Mouse (Mus musculus): Measurements from ENCODE around the gene Fscn2. TPM values are rescaled to one million over a fixed set of nuclear protein-coding genes. Genes with fewer than 3 reads are reported as not detected.
"Not testable (repeated sequence)": the region's sequence is repeated elsewhere in the genome, so short reads cannot be mapped to it uniquely, and the experiment has no call there.

Fscn2 gene
- total and polyA plus RNA-seq, 2 experiments from 2014 or later: 0.29 to 2.0 TPM

- DNase-seq (peak; percentile 88), ATAC-seq (peak; percentile 62)
- Histone ChIP-seq H3K4me2 (ENCODE audit: low read depth) (peak overlapping the region; percentile 98), H3K9me3 (ENCODE audit: low read length) (no peaks in the 10 kb centered on the region), H3K27ac (ENCODE audit: low read depth, low read length) (peak overlapping the region; percentile 100), H3K36me3 (ENCODE audit: insufficient read depth) (peaks cover 12% of the 10 kb centered on the region), H3K27me3 (ENCODE audit: insufficient read depth, low read length) (no peaks in the 10 kb centered on the region), H3K4me3 (ENCODE audit: low read depth, low read length) (peak overlapping the region; percentile 100), H3K9ac (peak overlapping the region; percentile 100), H3K4me1 (ENCODE audit: insufficient read depth) (peaks cover 5% of the 10 kb centered on the region)
- 1% methylated on average over 68 of the region's 68 CpGs for WGBS
- peak; percentile 33 for TF ChIP-seq CTCF (IDR thresholded peaks at IDR 0.05; ENCODE audit: low read depth)
Measured at GRCm38 (mm10) chr11:120349986-120350702, 11.2 kb upstream of the Fscn2 start.

- 17% methylated on average over 11 of the region's 11 CpGs for WGBS
- H3K9me3 ChIP-seq (ENCODE audit: low read length): no peaks in the 10 kb centered on the region
- peak overlapping the region; percentile 100 for H3K9ac ChIP-seq
- H3K4me1 ChIP-seq (ENCODE audit: insufficient read depth): peaks cover 5% of the 10 kb centered on the region
- H3K4me2 ChIP-seq (ENCODE audit: low read depth): peak overlapping the region; percentile 98
- H3K27me3 ChIP-seq (ENCODE audit: insufficient read depth, low read length): no peaks in the 10 kb centered on the region
- peak overlapping the region; percentile 100 for H3K27ac ChIP-seq (ENCODE audit: low read depth, low read length)
- TF ChIP-seq CTCF (IDR thresholded peaks at IDR 0.05; ENCODE audit: low read depth): no peak
- peaks cover 9% of the 10 kb centered on the region for H3K36me3 ChIP-seq (ENCODE audit: insufficient read depth)
- DNase-seq (no peak), ATAC-seq (no peak)
- H3K4me3 ChIP-seq (ENCODE audit: low read depth, low read length): peak overlapping the region; percentile 100
Measured at GRCm38 (mm10) chr11:120350711-120351110, 10.6 kb upstream of the Fscn2 start.

- Histone ChIP-seq H3K9ac (peak overlapping the region; percentile 100; the same call in 1 of the 2 replicates), H3K4me3 (ENCODE audit: low read depth, low read length) (no peak overlapping the region), H3K27ac (ENCODE audit: low read depth, low read length) (peak overlapping the region; percentile 100), H3K36me3 (ENCODE audit: insufficient read depth) (peaks cover 6% of the 10 kb centered on the region), H3K27me3 (ENCODE audit: insufficient read depth, low read length) (no peaks in the 10 kb centered on the region), H3K9me3 (ENCODE audit: low read length) (no peaks in the 10 kb centered on the region), H3K4me1 (ENCODE audit: insufficient read depth) (peaks cover 5% of the 10 kb centered on the region), H3K4me2 (ENCODE audit: low read depth) (0 out of 2 replicates have a peak overlapping the region, but pooled peaks have one; percentile 98)
- WGBS: 86% methylated on average over 10 of the region's 10 CpGs
- no peak for TF ChIP-seq CTCF (IDR thresholded peaks at IDR 0.05; ENCODE audit: low read depth)
- DNase-seq (no peak), ATAC-seq (no peak)
Measured at GRCm38 (mm10) chr11:120351250-120352092, 9.9 kb upstream of the Fscn2 start.

- H3K4me3 ChIP-seq (ENCODE audit: low read depth, low read length); H3K36me3 ChIP-seq (ENCODE audit: insufficient read depth); H3K27me3 ChIP-seq (ENCODE audit: insufficient read depth, low read length); ATAC-seq; H3K27ac ChIP-seq (ENCODE audit: low read depth, low read length); DNase-seq; H3K9ac ChIP-seq; H3K4me2 ChIP-seq (ENCODE audit: low read depth); H3K9me3 ChIP-seq (ENCODE audit: low read length); H3K4me1 ChIP-seq (ENCODE audit: insufficient read depth): not testable (repeated sequence)
- 91% methylated on average over 5 of the region's 5 CpGs for WGBS
Measured at GRCm38 (mm10) chr11:120352093-120352350, 9.3 kb upstream of the Fscn2 start.

GRCm38 (mm10) chr11:120352571-120353290 is 8.6 kb upstream of the Fscn2 start:
- no peak for ATAC-seq
- Histone ChIP-seq H3K4me1 (ENCODE audit: insufficient read depth) (peaks cover 9% of the 10 kb centered on the region), H3K9me3 (ENCODE audit: low read length) (no peaks in the 10 kb centered on the region), H3K27me3 (ENCODE audit: insufficient read depth, low read length) (no peaks in the 10 kb centered on the region), H3K36me3 (ENCODE audit: insufficient read depth) (no peaks in the 10 kb centered on the region), H3K4me3 (ENCODE audit: low read depth, low read length) (no peak overlapping the region), H3K9ac (peak overlapping the region; percentile 31; the same call in 1 of the 2 replicates), H3K4me2 (ENCODE audit: low read depth) (no peak overlapping the region), H3K27ac (ENCODE audit: low read depth, low read length) (peak overlapping the region; percentile 55)
- WGBS: 61% methylated on average over 13 of the region's 13 CpGs
- TF ChIP-seq CTCF (IDR thresholded peaks at IDR 0.05; ENCODE audit: low read depth): no peak
- no peak for DNase-seq

- no peaks in the 10 kb centered on the region for H3K36me3 ChIP-seq (ENCODE audit: insufficient read depth)
- H3K9ac ChIP-seq: no peak overlapping the region
- H3K4me1 ChIP-seq (ENCODE audit: insufficient read depth): peaks cover 19% of the 10 kb centered on the region
- no peaks in the 10 kb centered on the region for H3K27me3 ChIP-seq (ENCODE audit: insufficient read depth, low read length)
- no peaks in the 10 kb centered on the region for H3K9me3 ChIP-seq (ENCODE audit: low read length)
- DNase-seq: no peak
- no peak overlapping the region for H3K4me2 ChIP-seq (ENCODE audit: low read depth)
- 30% methylated on average over 26 of the region's 26 CpGs for WGBS
- peak; percentile 65 for TF ChIP-seq CTCF (IDR thresholded peaks at IDR 0.05; ENCODE audit: low read depth)
- ATAC-seq: no peak
- no peak overlapping the region for H3K27ac ChIP-seq (ENCODE audit: low read depth, low read length)
- no peak overlapping the region for H3K4me3 ChIP-seq (ENCODE audit: low read depth, low read length)
Measured at GRCm38 (mm10) chr11:120353500-120354303, 7.6 kb upstream of the Fscn2 start.
